24 mouse cellular contexts compared by ENCODE assay signal in the genomic region with DNA sequence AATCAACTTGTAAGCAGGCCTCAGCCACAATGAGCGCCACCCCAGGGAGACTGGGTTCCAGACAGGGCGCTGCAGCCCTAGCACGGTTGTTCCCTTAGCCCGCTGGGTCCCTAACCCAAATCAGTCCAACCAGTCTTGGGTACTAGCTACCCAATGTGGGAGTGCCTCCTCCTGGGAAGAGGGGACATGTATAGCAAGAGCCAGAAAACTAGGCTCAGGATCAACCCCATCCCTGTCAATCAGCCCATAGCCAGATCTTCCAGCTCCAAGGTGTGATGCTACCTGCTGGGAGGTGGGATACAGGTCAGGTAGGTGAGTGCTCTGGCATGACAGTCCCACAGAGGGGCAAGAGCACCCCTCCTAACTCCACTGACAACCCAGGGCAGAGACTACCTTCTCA. TPM values are rescaled to one million over a fixed set of nuclear protein-coding genes. Genes with fewer than 3 reads are reported as not detected.
A peak's percentile ranks its signal among the peaks of the same experiment; 100 is the strongest.
DNase-seq lines count a peak whose midpoint lies in the region; ATAC-seq and TF ChIP-seq lines count a peak whose summit lies in the region.
"Had no signal": no experiment of that assay in that cellular context is flagged by ENCODE, and none has a peak within 500 bp of the region (broad histone marks: within the 10 kb centered on the region; RNA-seq: fewer than 3 reads in every experiment).

No protein-coding gene starts in this region.

- ATAC-seq in hindbrain, embryonic 13.5 days (ENCODE audit: low FRiP score), result no peak
- ATAC-seq in hindbrain, embryonic 11.5 days (ENCODE audit: low FRiP score), result no peak
- no peak for ATAC-seq in midbrain, embryonic 12.5 days (ENCODE audit: low FRiP score, low read depth)
- ATAC-seq: forebrain, embryonic 14.5 days; inflammation-experienced regulatory T-cells, adult 6 months had no signal

- WGBS in hindbrain, embryonic 13.5 days, result 70% methylated on average over 4 of the region's 4 CpGs
- WGBS in hindbrain, embryonic 11.5 days, result 84% methylated on average over 4 of the region's 4 CpGs
- WGBS in midbrain, embryonic 12.5 days, result 83% methylated on average over 4 of the region's 4 CpGs
- 83% methylated on average over 4 of the region's 4 CpGs for WGBS in midbrain, embryonic 10.5 days
- WGBS in embryonic facial prominence, embryonic 10.5 days, result 75% methylated on average over 4 of the region's 4 CpGs

- no peak for TF ChIP-seq EP300 in ES-Bruce4 (IDR thresholded peaks at IDR 0.05; ENCODE audit: insufficient read depth, low read depth, low read length)

- H3K27me3 ChIP-seq in hindbrain, embryonic 13.5 days, result no peaks in the 10 kb centered on the region
- no peaks in the 10 kb centered on the region for H3K27me3 ChIP-seq in hindbrain, embryonic 11.5 days (ENCODE audit: control insufficient read depth, insufficient read depth, low read length)
- no peaks in the 10 kb centered on the region for H3K27me3 ChIP-seq in midbrain, embryonic 12.5 days
- H3K27me3 ChIP-seq in midbrain, embryonic 10.5 days (ENCODE audit: low read depth, poor library complexity, severe bottlenecking), result no peaks in the 10 kb centered on the region
- H3K27me3 ChIP-seq in ES-Bruce4 (ENCODE audit: control insufficient read depth, insufficient read depth, low read length, poor library complexity, severe bottlenecking), result no peaks in the 10 kb centered on the region
- no peaks in the 10 kb centered on the region for H3K27me3 ChIP-seq in embryonic facial prominence, embryonic 10.5 days (replicated peaks; ENCODE audit: low read depth, poor library complexity, severe bottlenecking)
- H3K27me3 ChIP-seq: embryonic facial prominence, embryonic 12.5 days; heart, embryonic 15.5 days; limb, embryonic 13.5 days had no signal

- H3K4me1 ChIP-seq in hindbrain, embryonic 13.5 days (replicated peaks), result peaks cover 49% of the 10 kb centered on the region
- H3K4me1 ChIP-seq in hindbrain, embryonic 11.5 days (replicated peaks; ENCODE audit: control insufficient read depth, insufficient read depth, low read length), result peaks cover 9% of the 10 kb centered on the region
- H3K4me1 ChIP-seq in midbrain, embryonic 12.5 days, result peaks cover 29% of the 10 kb centered on the region
- H3K4me1 ChIP-seq in midbrain, embryonic 10.5 days, result peaks cover 36% of the 10 kb centered on the region
- peaks cover 3% of the 10 kb centered on the region for H3K4me1 ChIP-seq in ES-Bruce4 (ENCODE audit: control insufficient read depth, insufficient read depth, low read length)
- peaks cover 47% of the 10 kb centered on the region for H3K4me1 ChIP-seq in embryonic facial prominence, embryonic 10.5 days

- TF ChIP-seq CTCF in ES-Bruce4 (IDR thresholded peaks at IDR 0.05; ENCODE audit: low read depth, low read length), result no peak

- H3K36me3 ChIP-seq in hindbrain, embryonic 13.5 days, result peaks cover 73% of the 10 kb centered on the region
- peaks cover 14% of the 10 kb centered on the region for H3K36me3 ChIP-seq in hindbrain, embryonic 11.5 days (ENCODE audit: control insufficient read depth, insufficient read depth, low read length)
- peaks cover 74% of the 10 kb centered on the region for H3K36me3 ChIP-seq in midbrain, embryonic 12.5 days
- H3K36me3 ChIP-seq in midbrain, embryonic 10.5 days, result peaks cover 76% of the 10 kb centered on the region
- peaks cover 44% of the 10 kb centered on the region for H3K36me3 ChIP-seq in ES-Bruce4 (ENCODE audit: control insufficient read depth, insufficient read depth, low read length, poor library complexity, severe bottlenecking)
- peaks cover 80% of the 10 kb centered on the region for H3K36me3 ChIP-seq in embryonic facial prominence, embryonic 10.5 days (replicated peaks)

- no peak for TF ChIP-seq POLR2A in ES-Bruce4 (IDR thresholded peaks at IDR 0.05; ENCODE audit: insufficient read depth, low read length)

- DNase-seq in hindbrain, embryonic 11.5 days (ENCODE audit: low spot score), result no peak
- no peak for DNase-seq in midbrain, embryonic 10.5 days (ENCODE audit: low spot score)
- no peak for DNase-seq in embryonic facial prominence, embryonic 10.5 days (ENCODE audit: low spot score)
- DNase-seq in lung, postnatal 36 days, result no peak
- DNase-seq: adrenal gland, postnatal 25 days; cerebellum, postnatal 10 days; gastrocnemius, adult 2 months; kidney, adult 8-10 months; kidney, postnatal 25 days; lung, embryonic 14.5 days; lung, postnatal 4 days had no signal

- H3K9ac ChIP-seq in hindbrain, embryonic 13.5 days, result peak overlapping the region; percentile 39; the same call in 1 of the 2 replicates
- no peak overlapping the region for H3K9ac ChIP-seq in hindbrain, embryonic 11.5 days (ENCODE audit: low read depth, low read length)
- H3K9ac ChIP-seq in midbrain, embryonic 12.5 days (replicated peaks), result no peak overlapping the region
- H3K9ac ChIP-seq in ES-Bruce4 (ENCODE audit: low read depth, poor library complexity, severe bottlenecking), result no peak overlapping the region
- H3K9ac ChIP-seq: embryonic facial prominence, embryonic 12.5 days; heart, embryonic 15.5 days; liver, embryonic 14.5 days; lung, embryonic 14.5 days had no signal

- no peak overlapping the region for H3K4me3 ChIP-seq in hindbrain, embryonic 13.5 days
- H3K4me3 ChIP-seq in hindbrain, embryonic 11.5 days (ENCODE audit: low read depth, low read length), result no peak overlapping the region
- H3K4me3 ChIP-seq in midbrain, embryonic 12.5 days, result no peak overlapping the region
- no peak overlapping the region for H3K4me3 ChIP-seq in midbrain, embryonic 10.5 days
- H3K4me3 ChIP-seq in ES-Bruce4 (ENCODE audit: low read depth, low read length), result no peak overlapping the region
- H3K4me3 ChIP-seq in embryonic facial prominence, embryonic 10.5 days, result peak overlapping the region; percentile 30; the same call in 1 of the 2 replicates
- H3K4me3 ChIP-seq: embryonic facial prominence, embryonic 12.5 days; erythroblast, embryonic 14.5 days; gastrocnemius, adult 2 months; heart, embryonic 15.5 days; layer of hippocampus, adult 2 months; limb, embryonic 13.5 days had no signal

- H3K9me3 ChIP-seq in hindbrain, embryonic 13.5 days, result no peaks in the 10 kb centered on the region
- H3K9me3 ChIP-seq in hindbrain, embryonic 11.5 days (ENCODE audit: control insufficient read depth, low read length), result no peaks in the 10 kb centered on the region
- no peaks in the 10 kb centered on the region for H3K9me3 ChIP-seq in midbrain, embryonic 12.5 days
- no peaks in the 10 kb centered on the region for H3K9me3 ChIP-seq in midbrain, embryonic 10.5 days (replicated peaks)
- no peaks in the 10 kb centered on the region for H3K9me3 ChIP-seq in ES-Bruce4 (replicated peaks; ENCODE audit: control insufficient read depth, insufficient read depth, low read length, poor library complexity, severe bottlenecking)
- H3K9me3 ChIP-seq in embryonic facial prominence, embryonic 10.5 days, result no peaks in the 10 kb centered on the region
- H3K9me3 ChIP-seq: embryonic facial prominence, embryonic 12.5 days; heart, embryonic 15.5 days; hindbrain, embryonic 10.5 days; limb, embryonic 13.5 days had no signal

- H3K4me2 ChIP-seq in hindbrain, embryonic 13.5 days, result no peak overlapping the region
- no peak overlapping the region for H3K4me2 ChIP-seq in hindbrain, embryonic 11.5 days (replicated peaks; ENCODE audit: low read depth, low read length)
- no peak overlapping the region for H3K4me2 ChIP-seq in midbrain, embryonic 12.5 days (replicated peaks)
- H3K4me2 ChIP-seq: embryonic facial prominence, embryonic 12.5 days; heart, embryonic 15.5 days; limb, embryonic 13.5 days; lung, embryonic 14.5 days had no signal

- H3K27ac ChIP-seq in hindbrain, embryonic 13.5 days, result 0 out of 2 replicates have a peak overlapping the region, but pooled peaks have one; percentile 5
- no peak overlapping the region for H3K27ac ChIP-seq in hindbrain, embryonic 11.5 days (ENCODE audit: low read depth, low read length)
- H3K27ac ChIP-seq in midbrain, embryonic 12.5 days (replicated peaks), result 0 out of 2 replicates have a peak overlapping the region, but pooled peaks have one; percentile 20
- H3K27ac ChIP-seq in midbrain, embryonic 10.5 days (replicated peaks), result no peak overlapping the region
- 0 out of 2 replicates have a peak overlapping the region, but pooled peaks have one; percentile 8 for H3K27ac ChIP-seq in ES-Bruce4 (ENCODE audit: insufficient read depth, low read length)
- no peak overlapping the region for H3K27ac ChIP-seq in embryonic facial prominence, embryonic 10.5 days (replicated peaks)
- H3K27ac ChIP-seq: gastrocnemius, adult 2 months; heart, embryonic 15.5 days; layer of hippocampus, adult 2 months; liver, embryonic 14.5 days had no signal

RNA-seq across cellular contexts. Expression of gene Tmub2, which starts 5.4 kb away (rescaled TPM):
- 81.3 and 82.8 TPM in 2 replicates for polyA plus RNA-seq in hindbrain, embryonic 13.5 days (2015; fragmentation: Nextera tagmentation; extraction: Ambion mirVana)
- 64.0 and 65.2 TPM in 2 replicates for polyA plus RNA-seq in hindbrain, embryonic 11.5 days (2014; fragmentation: Nextera tagmentation; extraction: Ambion mirVana)
- 65.5 and 69.4 TPM in 2 replicates for polyA plus RNA-seq in midbrain, embryonic 12.5 days (2016; fragmentation: Nextera tagmentation; extraction: Ambion mirVana)
- 51.3 and 60.5 TPM in 2 replicates for polyA plus RNA-seq in midbrain, embryonic 10.5 days (2016; fragmentation: Nextera tagmentation; extraction: Ambion mirVana)
- polyA plus RNA-seq in ES-Bruce4 (2011; ENCODE audit: insufficient read depth, insufficient read length, low read depth, missing spikeins), result 19.7 and 20.0 TPM in 2 replicates
- 45.2 and 46.2 TPM in 2 replicates for polyA plus RNA-seq in embryonic facial prominence, embryonic 10.5 days (2016; fragmentation: Nextera tagmentation; extraction: Ambion mirVana)

RNA-seq across cellular contexts. Expression of gene Atxn7l3, which starts 6.3 kb away (rescaled TPM):
- polyA plus RNA-seq in hindbrain, embryonic 13.5 days (2015; fragmentation: Nextera tagmentation; extraction: Ambion mirVana), result 29.2 and 29.9 TPM in 2 replicates
- 17.5 and 22.0 TPM in 2 replicates for polyA plus RNA-seq in hindbrain, embryonic 11.5 days (2014; fragmentation: Nextera tagmentation; extraction: Ambion mirVana)
- 24.7 and 26.6 TPM in 2 replicates for polyA plus RNA-seq in midbrain, embryonic 12.5 days (2016; fragmentation: Nextera tagmentation; extraction: Ambion mirVana)
- 13.9 and 16.5 TPM in 2 replicates for polyA plus RNA-seq in midbrain, embryonic 10.5 days (2016; fragmentation: Nextera tagmentation; extraction: Ambion mirVana)
- polyA plus RNA-seq in ES-Bruce4 (2011; ENCODE audit: insufficient read depth, insufficient read length, low read depth, missing spikeins), result 44.3 and 50.3 TPM in 2 replicates
- 15.6 and 18.2 TPM in 2 replicates for polyA plus RNA-seq in embryonic facial prominence, embryonic 10.5 days (2016; fragmentation: Nextera tagmentation; extraction: Ambion mirVana)

RNA-seq across cellular contexts. Expression of gene Asb16, which starts 21.6 kb away (rescaled TPM):
- polyA plus RNA-seq in hindbrain, embryonic 13.5 days (2015; fragmentation: Nextera tagmentation; extraction: Ambion mirVana), result not detected in 2 replicates
- 0.06 and 0.08 TPM in 2 replicates for polyA plus RNA-seq in hindbrain, embryonic 11.5 days (2014; fragmentation: Nextera tagmentation; extraction: Ambion mirVana)
- not detected in 2 replicates for polyA plus RNA-seq in midbrain, embryonic 12.5 days (2016; fragmentation: Nextera tagmentation; extraction: Ambion mirVana)
- 0.05 TPM in 1 of 2 replicates, not detected in the other for polyA plus RNA-seq in midbrain, embryonic 10.5 days (2016; fragmentation: Nextera tagmentation; extraction: Ambion mirVana)
- 0.70 and 2.3 TPM in 2 replicates for polyA plus RNA-seq in ES-Bruce4 (2011; ENCODE audit: insufficient read depth, insufficient read length, low read depth, missing spikeins)
- polyA plus RNA-seq in embryonic facial prominence, embryonic 10.5 days (2016; fragmentation: Nextera tagmentation; extraction: Ambion mirVana), result 0.09 and 0.10 TPM in 2 replicates
- polyA plus RNA-seq: C2C12; forebrain, embryonic 14.5 days; inflammation-experienced regulatory T-cells, adult 6 months had no signal

RNA-seq across cellular contexts. Expression of gene Ubtf, which starts 29.4 kb away (rescaled TPM):
- polyA plus RNA-seq in hindbrain, embryonic 13.5 days (2015; fragmentation: Nextera tagmentation; extraction: Ambion mirVana), result 77.1 and 82.7 TPM in 2 replicates
- polyA plus RNA-seq in hindbrain, embryonic 11.5 days (2014; fragmentation: Nextera tagmentation; extraction: Ambion mirVana), result 82.1 and 83.4 TPM in 2 replicates
- 102 and 121 TPM in 2 replicates for polyA plus RNA-seq in midbrain, embryonic 12.5 days (2016; fragmentation: Nextera tagmentation; extraction: Ambion mirVana)
- 89.6 and 90.3 TPM in 2 replicates for polyA plus RNA-seq in midbrain, embryonic 10.5 days (2016; fragmentation: Nextera tagmentation; extraction: Ambion mirVana)
- 81.7 and 82.0 TPM in 2 replicates for polyA plus RNA-seq in ES-Bruce4 (2011; ENCODE audit: insufficient read depth, insufficient read length, low read depth, missing spikeins)
- polyA plus RNA-seq in embryonic facial prominence, embryonic 10.5 days (2016; fragmentation: Nextera tagmentation; extraction: Ambion mirVana), result 94.2 and 96.3 TPM in 2 replicates

RNA-seq across cellular contexts. Expression of gene BC030867, which starts 41.5 kb away (rescaled TPM):
- polyA plus RNA-seq in hindbrain, embryonic 13.5 days (2015; fragmentation: Nextera tagmentation; extraction: Ambion mirVana), result 3.8 TPM in 2 replicates
- 13.2 and 14.0 TPM in 2 replicates for polyA plus RNA-seq in hindbrain, embryonic 11.5 days (2014; fragmentation: Nextera tagmentation; extraction: Ambion mirVana)
- polyA plus RNA-seq in midbrain, embryonic 12.5 days (2016; fragmentation: Nextera tagmentation; extraction: Ambion mirVana), result 11.8 and 15.2 TPM in 2 replicates
- polyA plus RNA-seq in midbrain, embryonic 10.5 days (2016; fragmentation: Nextera tagmentation; extraction: Ambion mirVana), result 25.8 and 27.3 TPM in 2 replicates
- 32.5 and 34.0 TPM in 2 replicates for polyA plus RNA-seq in ES-Bruce4 (2011; ENCODE audit: insufficient read depth, insufficient read length, low read depth, missing spikeins)
- 30.1 and 32.4 TPM in 2 replicates for polyA plus RNA-seq in embryonic facial prominence, embryonic 10.5 days (2016; fragmentation: Nextera tagmentation; extraction: Ambion mirVana)

Comparison
In these comparisons a context has a peak if more than half of its experiments do, and no peak if none do; other contexts are left out.
1. H3K27ac ChIP-seq: peak in hindbrain, embryonic 13.5 days (single experiment), midbrain, embryonic 12.5 days (single experiment) and ES-Bruce4 (single experiment); none in hindbrain, embryonic 11.5 days (single experiment), midbrain, embryonic 10.5 days (single experiment) and embryonic facial prominence, embryonic 10.5 days (single experiment).